Mouse (Mus musculus) embryonic facial prominence, embryonic 15.5 days (tissue): Measurements from ENCODE around the gene Zfp687. TPM values are rescaled to one million over a fixed set of nuclear protein-coding genes. Genes with fewer than 3 reads are reported as not detected.

Source experiments
- ATAC-seq: fragments of 200-750 bp; cut with Nextera tagmentation; 2 replicates; pipeline ENCODE4 v1.8.0; 2017; ENCODE audit warnings: low read depth, moderate TSS enrichment; ENCODE audit not compliant: insufficient number of reproducible peaks, low FRiP score, low TSS enrichment
- H3K27ac ChIP-seq: fragments of 300-500 bp; sonication (generic); replicated peaks from 2 replicates; pipeline ENCODE4 v1.5.1; 2015; ENCODE audit warnings: mild to moderate bottlenecking, inconsistent platforms
- H3K27me3 ChIP-seq: fragments of 300-500 bp; sonication (generic); 2 replicates; pipeline ENCODE4 v1.6.1; 2015; ENCODE audit warnings: inconsistent platforms
- H3K36me3 ChIP-seq: fragments of 300-500 bp; sonication (generic); 2 replicates; pipeline ENCODE4 v1.6.1; 2015; ENCODE audit warnings: mild to moderate bottlenecking, inconsistent platforms
- H3K4me1 ChIP-seq: fragments of 300-500 bp; sonication (generic); 2 replicates; pipeline ENCODE4 v1.6.1; 2015; ENCODE audit warnings: inconsistent platforms
- H3K4me2 ChIP-seq: fragments of 300-500 bp; sonication (generic); replicated peaks from 2 replicates; pipeline ENCODE4 v1.6.1; 2015; ENCODE audit warnings: mild to moderate bottlenecking, inconsistent platforms
- H3K4me3 ChIP-seq: fragments of 300-500 bp; sonication (generic); replicated peaks from 2 replicates; pipeline ENCODE4 v1.5.1; 2015; ENCODE audit warnings: mild to moderate bottlenecking, inconsistent platforms
- H3K9ac ChIP-seq: fragments of 300-500 bp; sonication (generic); 2 replicates; pipeline ENCODE4 v1.6.1; 2015; ENCODE audit warnings: inconsistent platforms
- H3K9me3 ChIP-seq: fragments of 300-500 bp; sonication (generic); replicated peaks from 2 replicates; pipeline ENCODE4 v1.6.1; 2016; ENCODE audit warnings: inconsistent platforms
- WGBS: fragments of 180-500 bp; shearing (Covaris S2); methylation state at CpG from one replicate; pipeline ENCODE4 v1.1.7; 2015; 5-methylcytosine and 5-hydroxymethylcytosine counted together
- polyA plus RNA-seq: library from polyadenylated mRNA; unstranded; fragments of >200 nt; fragmentation: Nextera tagmentation; extraction: Ambion mirVana; gene quantifications from 2 replicates; pipeline ENCODE4 v1.2.1, GENCODE M21; 2015

The Zfp687 gene
- polyA plus RNA-seq, 1 experiment from 2014 or later = 25.2 TPM

DNA sequence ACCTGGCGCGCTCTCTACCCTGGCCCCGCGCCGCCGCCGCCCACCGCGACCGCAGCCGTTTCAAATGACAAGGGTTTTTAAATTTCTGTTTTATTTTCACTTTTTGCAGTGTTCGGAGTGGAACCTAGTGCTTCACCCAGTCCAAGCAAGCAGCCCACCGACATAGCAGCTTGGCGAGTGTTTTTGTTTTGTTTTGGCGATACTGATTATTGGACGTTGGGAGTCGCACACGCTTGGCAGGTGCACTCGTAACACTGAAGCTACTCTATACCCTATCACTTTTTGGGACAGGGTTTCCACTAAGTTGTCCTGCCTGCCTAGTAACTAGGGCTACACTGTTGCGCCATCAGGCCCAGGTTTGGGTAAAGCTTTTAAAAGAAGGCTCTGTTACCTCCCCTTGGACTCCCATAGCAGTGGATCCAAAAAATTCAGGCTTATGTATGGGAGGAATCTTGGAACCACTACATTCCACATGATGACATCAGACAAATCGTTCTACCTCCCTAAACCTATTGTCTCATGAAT lies 1.3 kb upstream of the Zfp687 start:
- no peaks in the 10 kb centered on the region for H3K27me3 ChIP-seq
- H3K27ac ChIP-seq = peak overlapping the region; percentile 96
- peak overlapping the region; percentile 68 for H3K4me2 ChIP-seq
- ATAC-seq = no peak
- peak overlapping the region; percentile 89 for H3K4me3 ChIP-seq
- H3K9ac ChIP-seq = peak overlapping the region; percentile 21
- H3K36me3 ChIP-seq = peaks cover 9% of the 10 kb centered on the region
- peaks cover 25% of the 10 kb centered on the region for H3K4me1 ChIP-seq
- H3K9me3 ChIP-seq = no peaks in the 10 kb centered on the region
- 3% methylated on average over 21 of the region's 21 CpGs for WGBS

DNA sequence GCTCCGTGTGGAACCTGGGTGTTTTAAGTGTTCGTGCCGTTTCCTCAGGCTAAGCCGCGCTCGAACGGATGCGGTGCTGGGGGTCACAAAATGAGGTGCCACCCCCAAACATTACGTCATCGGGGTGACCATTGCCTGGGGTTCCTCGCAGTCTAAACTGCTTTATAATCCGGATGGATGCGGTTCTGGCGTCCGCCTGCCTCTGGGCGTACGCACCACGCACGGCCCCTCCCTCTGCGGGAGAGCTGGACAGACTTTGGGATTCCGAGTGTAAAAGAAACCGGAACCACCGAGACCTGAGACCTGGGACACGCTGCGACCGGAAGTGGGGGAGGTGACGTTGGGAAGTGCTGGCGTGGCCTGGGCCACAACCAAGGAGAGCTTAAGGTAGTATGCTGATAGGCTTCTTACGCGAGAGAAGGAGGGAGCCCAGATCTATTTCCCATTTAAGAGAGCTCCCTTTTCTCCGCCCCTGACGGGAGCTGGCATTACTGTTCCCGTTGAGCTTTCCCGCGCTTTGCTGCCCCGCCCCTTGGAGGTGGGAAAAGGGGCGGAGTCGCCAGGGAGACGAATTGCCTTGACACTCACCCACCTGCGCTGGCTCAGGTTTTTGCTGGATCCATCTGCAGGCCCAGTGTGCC lies 763 bp upstream of the Zfp687 start:
- peaks cover 25% of the 10 kb centered on the region for H3K4me1 ChIP-seq
- peak overlapping the region; percentile 21 for H3K9ac ChIP-seq
- H3K36me3 ChIP-seq = peaks cover 15% of the 10 kb centered on the region
- WGBS = under 1% methylated on average over 40 of the region's 40 CpGs
- peak overlapping the region; percentile 68 for H3K4me2 ChIP-seq
- H3K9me3 ChIP-seq = no peaks in the 10 kb centered on the region
- H3K4me3 ChIP-seq = peak overlapping the region; percentile 89
- H3K27me3 ChIP-seq = no peaks in the 10 kb centered on the region
- H3K27ac ChIP-seq = peak overlapping the region; percentile 96
- peak; percentile 71 for ATAC-seq

GRCm38 (mm10) chr3:95014428-95015151 lies 658 bp downstream of the Zfp687 start:
- Histone ChIP-seq H3K36me3 (peaks cover 29% of the 10 kb centered on the region), H3K9ac (peak overlapping the region; percentile 69), H3K27ac (peak overlapping the region; percentile 96), H3K4me1 (peaks cover 25% of the 10 kb centered on the region), H3K27me3 (no peaks in the 10 kb centered on the region), H3K9me3 (no peaks in the 10 kb centered on the region), H3K4me3 (peak overlapping the region; percentile 89), H3K4me2 (peak overlapping the region; percentile 68)
- no peak for ATAC-seq
- under 1% methylated on average over 44 of the region's 44 CpGs for WGBS

- H3K4me2 ChIP-seq = peak overlapping the region; percentile 68
- H3K27ac ChIP-seq = peak overlapping the region; percentile 41; the same call in 1 of the 2 replicates
- WGBS = 15% methylated on average over 13 of the region's 13 CpGs
- H3K9ac ChIP-seq = peak overlapping the region; percentile 69
- no peaks in the 10 kb centered on the region for H3K27me3 ChIP-seq
- H3K36me3 ChIP-seq = peaks cover 36% of the 10 kb centered on the region
- H3K4me1 ChIP-seq = peaks cover 25% of the 10 kb centered on the region
- ATAC-seq = no peak
- peak overlapping the region; percentile 89 for H3K4me3 ChIP-seq
- no peaks in the 10 kb centered on the region for H3K9me3 ChIP-seq
These were observed 1.4 kb downstream of the Zfp687 start for GRCm38 (mm10) chr3:95013699-95014427.

- Histone ChIP-seq H3K9me3 (no peaks in the 10 kb centered on the region), H3K27ac (no peak overlapping the region), H3K27me3 (no peaks in the 10 kb centered on the region), H3K9ac (no peak overlapping the region), H3K4me2 (peak overlapping the region; percentile 68; the same call in 1 of the 2 replicates), H3K36me3 (peaks cover 45% of the 10 kb centered on the region), H3K4me3 (0 out of 2 replicates have a peak overlapping the region, but pooled peaks have one; percentile 89), H3K4me1 (peaks cover 25% of the 10 kb centered on the region)
- WGBS = 73% methylated on average over 3 of the region's 3 CpGs
- ATAC-seq = no peak
These were observed 2.3 kb downstream of the Zfp687 start for GRCm38 (mm10) chr3:95012982-95013381.

GRCm38 (mm10) chr3:95010396-95010795 lies 4.9 kb downstream of the Zfp687 start:
- ATAC-seq = no peak
- Histone ChIP-seq H3K4me1 (peaks cover 18% of the 10 kb centered on the region), H3K9me3 (no peaks in the 10 kb centered on the region), H3K36me3 (peaks cover 70% of the 10 kb centered on the region), H3K27me3 (no peaks in the 10 kb centered on the region), H3K27ac (no peak overlapping the region), H3K9ac (no peak overlapping the region), H3K4me2 (no peak overlapping the region), H3K4me3 (no peak overlapping the region)
- 87% methylated on average over 7 of the region's 7 CpGs for WGBS

DNA sequence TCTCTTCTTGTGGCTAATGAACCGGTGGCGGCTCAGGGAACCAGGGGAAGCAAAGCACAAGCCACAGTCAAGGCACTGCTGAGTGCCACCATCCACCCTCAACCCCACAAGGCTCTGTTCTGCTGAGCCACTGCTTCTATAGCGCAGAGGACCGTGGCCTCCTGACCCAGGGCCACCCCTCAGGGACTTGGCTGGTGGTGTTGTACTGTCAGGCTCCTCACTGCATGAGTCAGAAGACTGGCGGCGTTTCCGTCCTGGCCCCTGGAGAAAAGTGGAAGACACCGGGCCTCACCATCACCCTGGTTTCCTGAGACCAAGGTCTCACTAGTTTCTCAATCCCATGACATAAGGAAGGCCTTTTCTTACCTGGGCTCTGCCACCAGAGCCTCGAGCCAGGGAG lies 7.5 kb downstream of the Zfp687 start:
- H3K27me3 ChIP-seq = no peaks in the 10 kb centered on the region
- ATAC-seq = no peak; the same call in 1 of the 2 replicates
- H3K4me1 ChIP-seq = no peaks in the 10 kb centered on the region
- no peak overlapping the region for H3K9ac ChIP-seq
- H3K4me3 ChIP-seq = no peak overlapping the region
- H3K36me3 ChIP-seq = peaks cover 95% of the 10 kb centered on the region
- no peak overlapping the region for H3K4me2 ChIP-seq
- 81% methylated on average over 9 of the region's 9 CpGs for WGBS
- H3K27ac ChIP-seq = no peak overlapping the region
- H3K9me3 ChIP-seq = no peaks in the 10 kb centered on the region

DNA sequence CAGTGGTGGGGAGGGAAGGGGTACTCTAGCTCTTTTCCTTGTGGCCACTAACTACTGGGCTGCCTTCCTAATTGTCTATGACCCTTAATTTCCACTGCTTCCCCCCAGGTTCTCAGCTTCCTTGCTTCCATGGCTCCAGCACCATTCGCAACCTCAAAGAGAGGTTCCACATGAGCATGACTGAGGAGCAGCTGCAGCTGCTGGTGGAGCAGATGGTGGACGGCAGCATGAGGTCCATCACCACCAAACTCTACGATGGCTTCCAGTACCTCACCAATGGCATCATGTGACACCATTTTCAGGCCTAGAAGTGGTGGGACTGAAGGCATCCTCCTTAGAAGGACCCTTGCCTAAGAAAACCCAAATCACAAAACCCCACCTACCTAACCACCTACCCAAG lies 9.6 kb downstream of the Zfp687 start:
- no peaks in the 10 kb centered on the region for H3K9me3 ChIP-seq
- H3K4me1 ChIP-seq = no peaks in the 10 kb centered on the region
- no peak overlapping the region for H3K9ac ChIP-seq
- peaks cover 93% of the 10 kb centered on the region for H3K36me3 ChIP-seq
- no peak overlapping the region for H3K27ac ChIP-seq
- ATAC-seq = no peak
- no peak overlapping the region for H3K4me2 ChIP-seq
- no peak overlapping the region for H3K4me3 ChIP-seq
- 85% methylated on average over 3 of the region's 3 CpGs for WGBS
- H3K27me3 ChIP-seq = no peaks in the 10 kb centered on the region

DNA sequence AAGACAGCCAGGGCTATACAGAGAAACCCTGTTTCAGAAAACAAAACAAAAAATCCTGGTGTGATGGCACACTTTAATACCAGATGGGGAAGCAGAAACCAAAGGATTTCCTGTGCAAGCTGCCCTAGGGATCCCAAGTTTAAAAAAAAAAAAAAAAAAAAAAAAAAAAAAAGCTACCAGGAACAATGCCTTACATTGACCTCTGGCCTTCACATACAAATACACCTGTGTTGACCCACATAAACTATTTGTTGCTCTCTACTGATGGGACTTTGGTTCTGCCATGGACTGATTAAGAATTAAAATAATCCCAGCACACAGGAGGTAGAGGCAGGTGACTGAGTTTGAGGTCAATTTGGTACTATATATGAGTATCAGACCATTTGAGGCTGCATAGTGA lies 12.0 kb downstream of the Zfp687 start:
- ATAC-seq = no peak
- no peak overlapping the region for H3K9ac ChIP-seq
- peaks cover 86% of the 10 kb centered on the region for H3K36me3 ChIP-seq
- H3K4me3 ChIP-seq = no peak overlapping the region
- H3K27ac ChIP-seq = no peak overlapping the region
- H3K4me1 ChIP-seq = no peaks in the 10 kb centered on the region
- H3K4me2 ChIP-seq = no peak overlapping the region
- no peaks in the 10 kb centered on the region for H3K9me3 ChIP-seq
- no peaks in the 10 kb centered on the region for H3K27me3 ChIP-seq

GRCm38 (mm10) chr3:95002569-95002968 lies 12.7 kb downstream of the Zfp687 start:
- H3K36me3 ChIP-seq = peaks cover 86% of the 10 kb centered on the region

GRCm38 (mm10) chr3:94996946-94997345 lies 18.3 kb downstream of the Zfp687 start:
- Histone ChIP-seq H3K9me3 (no peaks in the 10 kb centered on the region), H3K27ac (no peak overlapping the region), H3K4me3 (no peak overlapping the region), H3K9ac (no peak overlapping the region), H3K4me2 (no peak overlapping the region), H3K4me1 (no peaks in the 10 kb centered on the region), H3K36me3 (peaks cover 90% of the 10 kb centered on the region), H3K27me3 (no peaks in the 10 kb centered on the region)
- 30% methylated on average over 2 of the region's 2 CpGs for WGBS
- ATAC-seq = no peak

More at GRCm38 (mm10) chr3:95002569-95002968, 12.7 kb downstream of the Zfp687 start:
- H3K4me2 ChIP-seq = no peak overlapping the region
- H3K4me3 ChIP-seq = no peak overlapping the region
- 89% methylated on average over 4 of the region's 4 CpGs for WGBS
- no peaks in the 10 kb centered on the region for H3K27me3 ChIP-seq
- no peak overlapping the region for H3K27ac ChIP-seq
- no peak overlapping the region for H3K9ac ChIP-seq
- no peaks in the 10 kb centered on the region for H3K9me3 ChIP-seq
- no peaks in the 10 kb centered on the region for H3K4me1 ChIP-seq
- no peak for ATAC-seq
